Mouse (Mus musculus): ENCODE results near the gene Scn10a. TPM values are rescaled to one million over a fixed set of nuclear protein-coding genes. Genes with fewer than 3 reads are reported as not detected.

The Scn10a gene
- polyA plus RNA-seq (2012; rRNA removed) = 0.51 and 3.4 TPM in 2 replicates

GRCm38 (mm10) chr9:119719222-119719621 lies at the start of gene Scn10a:
Gene Scn10a (minus strand): TSS chr9:119719322.

DNA sequence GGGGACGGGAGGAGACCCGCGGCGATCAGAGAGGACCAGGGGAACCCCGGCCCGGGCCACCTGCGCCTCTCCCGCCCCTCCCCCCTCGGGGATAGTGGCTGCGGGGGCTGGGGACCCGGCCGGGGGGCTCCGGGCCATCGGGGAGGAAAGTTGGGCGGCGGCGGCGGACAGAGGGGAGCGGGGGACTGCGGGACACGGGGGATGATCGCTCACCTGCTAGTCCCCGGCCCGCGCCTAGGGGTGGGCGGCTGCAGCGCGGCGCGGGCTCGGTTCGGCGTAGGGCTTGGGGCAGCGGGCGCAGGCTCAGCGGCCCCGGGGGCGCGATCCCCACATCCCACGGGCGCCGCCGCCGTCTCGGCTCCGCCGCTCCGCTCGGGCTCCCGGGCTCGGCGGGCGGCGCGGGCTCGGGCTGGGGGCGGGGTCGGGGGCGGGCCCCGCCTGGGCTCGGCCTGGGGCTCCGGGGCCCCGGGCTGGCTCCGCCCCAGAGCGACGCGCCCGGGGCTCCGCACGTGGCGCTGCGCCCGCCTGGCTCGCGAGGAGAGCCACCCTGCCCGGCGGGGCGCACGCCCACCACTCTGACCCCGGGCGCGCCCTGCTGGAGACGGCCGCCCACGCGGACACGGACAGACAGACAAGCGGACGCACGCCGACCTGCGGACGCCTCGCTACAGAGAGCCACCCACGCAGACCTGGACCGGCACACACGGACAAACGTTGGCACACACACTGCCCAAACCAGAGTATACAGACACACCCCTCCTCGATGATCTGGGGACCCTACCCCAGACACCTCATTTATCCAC lies 140.3 kb downstream of the Scn10a start, which contains the start of gene Scn5a:
Gene Scn5a (minus strand): TSS at position 381 of the 803 bp plus-strand sequence.

Other genes with a start within 250 kb of the Scn10a start
- gene Scn5a, start 140.3 kb downstream of the Scn10a start, polyA plus RNA-seq (2012; rRNA removed) = 2.0 and 2.6 TPM in 2 replicates
- 0.21 and 0.86 TPM in 2 replicates for gene Scn11a, start 106.1 kb upstream of the Scn10a start, polyA plus RNA-seq (2012; rRNA removed)
- 81.4 and 84.4 TPM in 2 replicates for gene Wdr48, start 175.6 kb upstream of the Scn10a start, polyA plus RNA-seq (2012; rRNA removed)
- 23.4 and 23.7 TPM in 2 replicates for gene Gorasp1, start 218.2 kb upstream of the Scn10a start, polyA plus RNA-seq (2012; rRNA removed)
- gene Ttc21a, start 218.3 kb upstream of the Scn10a start, polyA plus RNA-seq (2012; rRNA removed) = 1.1 and 1.5 TPM in 2 replicates